Mouse (Mus musculus) liver, postnatal 0 days (tissue): Measurements from ENCODE around the gene Gm49425. TPM values are rescaled to one million over a fixed set of nuclear protein-coding genes. Genes with fewer than 3 reads are reported as not detected.

Experiments
- ATAC-seq: fragments of 200-750 bp; cut with Nextera tagmentation; 2 replicates; pipeline ENCODE4 v1.8.0; 2017; ENCODE audit warnings: mild to moderate bottlenecking, moderate library complexity
- DNase-seq: peaks from one replicate; pipeline ENCODE4 v3.0.0-alpha.2; 2016
- H3K27ac ChIP-seq: fragments of 300-500 bp; sonication (generic); 2 replicates; pipeline ENCODE4 v1.5.1; 2014; ENCODE audit warnings: antibody characterized with exemption, moderate library complexity, mild to moderate bottlenecking, low read depth
- H3K27me3 ChIP-seq: fragments of 300-500 bp; sonication (generic); 2 replicates; pipeline ENCODE4 v1.6.1; 2014; ENCODE audit warnings: low read length, control low read depth, mixed read lengths; ENCODE audit not compliant: insufficient read depth
- H3K36me3 ChIP-seq: fragments of 300-500 bp; sonication (generic); replicated peaks from 2 replicates; pipeline ENCODE4 v1.6.1; 2014; ENCODE audit warnings: mild to moderate bottlenecking, control low read depth, low read length, moderate library complexity, mixed read lengths; ENCODE audit not compliant: insufficient read depth
- H3K4me1 ChIP-seq: fragments of 300-500 bp; sonication (generic); 2 replicates; pipeline ENCODE4 v1.6.1; 2014; ENCODE audit warnings: antibody characterized with exemption, mild to moderate bottlenecking, control low read depth; ENCODE audit not compliant: insufficient read depth
- H3K4me2 ChIP-seq: fragments of 300-500 bp; sonication (generic); 2 replicates; pipeline ENCODE4 v1.6.1; 2014; ENCODE audit warnings: low read depth, mild to moderate bottlenecking, low read length, moderate library complexity, mixed read lengths
- H3K4me3 ChIP-seq: fragments of 300-500 bp; sonication (generic); 2 replicates; pipeline ENCODE4 v1.5.1; 2014; ENCODE audit warnings: low read depth, low read length
- H3K9ac ChIP-seq: fragments of 300-500 bp; sonication (generic); replicated peaks from 2 replicates; pipeline ENCODE4 v1.6.1; 2014; ENCODE audit warnings: mild to moderate bottlenecking, moderate library complexity
- H3K9me3 ChIP-seq: fragments of 300-500 bp; sonication (generic); 2 replicates; pipeline ENCODE4 v1.6.1; 2016; ENCODE audit warnings: mild to moderate bottlenecking, control low read depth, low read length, mixed read lengths
- CTCF ChIP-seq: sonication (generic); IDR thresholded peaks from 2 replicates; pipeline ENCODE4 v1.5.1; 2016; ENCODE audit warnings: antibody characterized with exemption, low read depth
- EP300 ChIP-seq: IDR thresholded peaks from 2 replicates; pipeline ENCODE4 v1.6.1; 2016; ENCODE audit warnings: antibody characterized with exemption, low read depth, mild to moderate bottlenecking
- WGBS: fragments of 180-500 bp; shearing (Covaris S2); extraction: QIAGEN DNeasy Blood & Tissue Kit; methylation state at CpG from one replicate; pipeline ENCODE4 v1.1.7; 2014; ENCODE audit not compliant: insufficient replicate concordance; 5-methylcytosine and 5-hydroxymethylcytosine counted together
- microRNA-seq: library from miRNA; unstranded; fragments of <30 nt; microRNA quantifications from one replicate; pipeline ENCODE4, GENCODE M21; 2016
- polyA plus RNA-seq: library from polyadenylated mRNA; unstranded; fragments of >200 nt; fragmentation: Nextera tagmentation; extraction: Ambion mirVana; gene quantifications from 2 replicates; pipeline ENCODE4 v1.2.1, GENCODE M21; 2015

The Gm49425 gene
- polyA plus RNA-seq, 1 experiment from 2014 or later = not detected

DNA sequence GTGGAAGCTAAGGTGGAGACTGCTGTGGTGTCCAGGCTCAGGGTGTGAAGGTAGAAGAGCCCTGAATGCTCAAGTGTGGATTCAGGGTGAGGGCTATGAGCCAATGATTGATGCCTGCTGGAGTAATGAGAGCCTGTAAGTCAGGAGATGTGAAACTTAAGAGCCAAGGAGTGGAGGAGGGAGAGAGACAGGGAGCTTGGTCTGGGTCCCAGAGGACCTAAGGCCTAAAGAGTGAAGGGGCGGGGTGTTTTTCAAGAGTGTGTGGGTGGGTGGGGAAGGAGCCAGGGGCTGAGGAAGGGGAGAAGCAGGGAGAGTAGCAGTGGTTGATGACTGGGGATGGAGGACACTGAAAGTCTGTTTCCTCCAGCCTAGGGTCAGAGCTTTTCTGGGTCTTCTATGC, 33.4 kb downstream of the Gm49425 start:
- ATAC-seq (no peak), DNase-seq (no peak)
- Histone ChIP-seq H3K27ac (no peak overlapping the region), H3K36me3 (no peaks in the 10 kb centered on the region), H3K4me2 (no peak overlapping the region), H3K9me3 (no peaks in the 10 kb centered on the region), H3K27me3 (peaks cover 10% of the 10 kb centered on the region), H3K4me1 (peaks cover 6% of the 10 kb centered on the region; the same call in 1 of the 2 replicates), H3K4me3 (no peak overlapping the region), H3K9ac (no peak overlapping the region)
- 65% methylated on average over 1 of the region's 1 CpGs for WGBS
- TF ChIP-seq EP300 (no peak), CTCF (no peak)

DNA sequence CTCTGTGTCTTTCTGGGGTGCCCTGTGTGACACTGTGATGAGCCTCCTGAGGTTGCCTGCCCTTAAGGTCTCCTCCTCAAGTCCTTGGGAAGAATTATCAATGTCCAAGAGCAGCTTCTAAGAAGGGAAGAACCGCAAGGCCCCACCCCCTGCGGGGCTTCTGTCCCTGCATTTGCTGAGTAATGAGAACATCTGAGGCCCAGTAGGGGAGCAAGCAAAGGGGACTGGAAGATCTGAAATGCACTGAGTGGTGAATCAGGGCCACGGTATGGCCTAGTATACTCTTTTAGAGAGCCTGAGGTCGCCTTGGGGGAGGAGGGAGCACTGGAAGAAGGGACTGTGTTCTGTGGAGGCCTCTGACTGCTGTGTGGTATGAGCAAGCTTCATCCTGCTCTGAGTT, 35.0 kb downstream of the Gm49425 start:
- H3K27me3 ChIP-seq = peaks cover 10% of the 10 kb centered on the region
- TF ChIP-seq EP300 (no peak), CTCF (no peak)
- ATAC-seq = no peak
- H3K4me2 ChIP-seq = no peak overlapping the region
- H3K9me3 ChIP-seq = no peaks in the 10 kb centered on the region
- no peaks in the 10 kb centered on the region for H3K36me3 ChIP-seq
- no peak for DNase-seq
- H3K9ac ChIP-seq = no peak overlapping the region
- WGBS = 31% methylated on average over 4 of the region's 4 CpGs
- H3K4me1 ChIP-seq = peaks cover 6% of the 10 kb centered on the region; the same call in 1 of the 2 replicates
- no peak overlapping the region for H3K27ac ChIP-seq
- H3K4me3 ChIP-seq = no peak overlapping the region

DNA sequence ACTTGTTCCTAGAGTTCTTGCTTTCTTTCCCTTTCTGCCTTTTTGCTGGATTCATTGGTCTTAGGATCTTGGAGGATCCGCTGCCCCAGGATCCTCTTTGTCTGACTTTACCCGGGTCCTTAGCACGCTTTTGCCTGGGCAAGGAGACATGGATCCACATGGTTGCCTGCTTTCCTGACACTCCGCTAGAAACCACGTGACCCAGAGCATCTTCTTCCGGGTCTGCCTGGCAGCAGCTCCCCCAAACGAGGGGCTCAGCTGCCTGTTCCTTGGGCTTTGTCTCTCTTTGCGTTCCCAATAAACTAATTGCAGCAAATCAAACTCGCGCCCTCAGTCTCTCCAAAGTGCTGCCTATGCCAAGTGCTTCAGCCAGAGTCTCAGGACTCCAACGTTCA, 37.4 kb downstream of the Gm49425 start:
- WGBS = 32% methylated on average over 11 of the region's 11 CpGs
- Histone ChIP-seq H3K4me1 (peaks cover 2% of the 10 kb centered on the region; the same call in 1 of the 2 replicates), H3K9ac (no peak overlapping the region), H3K4me2 (peak overlapping the region; percentile 55), H3K27me3 (peaks cover 10% of the 10 kb centered on the region), H3K27ac (no peak overlapping the region), H3K36me3 (no peaks in the 10 kb centered on the region), H3K9me3 (no peaks in the 10 kb centered on the region), H3K4me3 (no peak overlapping the region)
- TF ChIP-seq CTCF (no peak), EP300 (no peak)
- ATAC-seq = no peak
- DNase-seq = no peak

DNA sequence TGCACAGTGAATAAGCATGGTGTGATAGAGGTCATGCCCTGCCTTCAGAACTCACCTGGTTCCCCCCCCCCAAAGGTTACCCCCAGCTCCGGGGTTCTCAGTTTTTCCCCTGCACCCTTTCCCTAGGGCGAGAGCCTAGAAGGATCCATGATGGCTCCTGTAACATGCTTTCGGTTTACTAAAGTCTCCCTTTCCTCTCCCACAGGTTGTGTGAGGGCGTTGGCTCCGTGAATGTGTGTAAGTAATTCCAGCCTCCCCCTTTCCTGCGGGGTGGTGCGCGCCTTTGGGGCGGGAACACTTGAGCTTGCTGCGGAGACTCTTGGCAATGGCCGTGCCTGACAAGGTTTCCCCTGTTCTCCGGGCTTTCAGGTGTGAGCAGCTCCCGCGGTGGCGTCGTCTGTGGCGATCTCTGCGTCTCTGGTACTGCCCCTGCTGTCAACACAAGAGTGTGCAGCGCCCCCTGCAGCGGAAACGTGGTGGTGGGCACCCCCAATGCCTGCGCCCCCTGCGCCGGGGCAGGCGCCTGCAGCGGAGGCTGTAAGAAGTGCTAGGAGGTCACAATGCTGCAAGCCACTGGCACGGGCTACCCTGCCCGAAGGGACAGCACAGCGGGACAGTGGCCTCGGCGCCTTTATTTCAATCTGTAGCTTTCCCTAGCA, 37.9 kb downstream of the Gm49425 start:
- Histone ChIP-seq H3K9me3 (no peaks in the 10 kb centered on the region), H3K4me1 (no peaks in the 10 kb centered on the region), H3K36me3 (no peaks in the 10 kb centered on the region), H3K4me3 (no peak overlapping the region), H3K27ac (no peak overlapping the region), H3K27me3 (peaks cover 10% of the 10 kb centered on the region), H3K9ac (no peak overlapping the region), H3K4me2 (peak overlapping the region; percentile 55)
- 8% methylated on average over 31 of the region's 31 CpGs for WGBS
- no peak for ATAC-seq
- TF ChIP-seq EP300 (no peak), CTCF (peak; percentile 54)
- DNase-seq = peak; percentile 58

DNA sequence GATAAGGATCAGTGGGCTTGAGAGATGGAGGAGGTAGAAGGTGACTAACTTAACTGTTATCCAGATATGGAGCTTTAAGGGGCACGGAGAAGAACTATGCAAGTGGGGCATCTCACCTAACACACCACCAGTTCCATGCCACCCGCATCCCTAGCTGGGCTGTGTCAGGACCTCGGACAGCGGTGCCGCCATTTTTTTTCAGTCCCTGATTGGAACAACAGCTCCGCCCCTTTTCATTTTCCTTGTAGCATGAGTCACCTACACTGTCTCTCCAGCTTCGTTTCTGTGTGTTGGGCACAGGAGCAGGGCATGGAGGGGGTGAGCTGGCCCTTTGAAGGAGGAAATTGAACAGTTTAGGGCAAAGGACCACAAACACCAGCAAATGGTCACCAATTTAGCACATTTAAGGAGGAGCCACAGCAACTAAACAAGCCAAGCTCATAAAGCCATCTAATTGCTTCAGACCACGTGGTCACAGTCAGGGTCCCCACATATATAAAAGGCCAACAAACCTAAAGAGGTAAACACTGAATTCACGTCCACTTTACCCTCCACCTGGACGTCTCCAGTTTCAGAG, 44.0 kb downstream of the Gm49425 start, which contains the start of gene Krt86:
Gene Krt86, plus strand, starts transcription at position 527 of the 577 bp plus-strand sequence.
- H3K4me2 ChIP-seq = no peak within 1 kb of the TSS
- peak; percentile 51 for DNase-seq

DNA sequence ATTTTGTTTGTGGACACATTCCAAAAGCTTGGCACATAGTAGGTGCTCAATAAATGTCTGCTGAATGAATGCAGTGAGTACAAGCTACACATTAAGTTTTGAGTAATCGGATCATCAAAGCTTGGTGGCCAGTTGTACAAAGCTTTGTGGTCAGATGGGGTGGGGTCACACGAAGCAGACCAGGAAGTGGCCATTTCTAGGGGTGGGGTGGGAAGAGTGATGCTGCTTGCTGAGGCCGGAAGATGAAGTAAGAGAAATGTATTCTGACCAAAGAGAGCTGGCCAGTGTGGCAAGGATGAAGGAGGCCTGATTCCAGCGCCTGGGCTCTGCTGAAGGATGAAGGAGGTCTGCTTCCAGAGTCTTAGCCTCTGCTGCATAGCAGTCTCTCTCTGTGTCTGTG, 48.0 kb downstream of the Gm49425 start:
- ATAC-seq = no peak
- H3K9ac ChIP-seq = no peak overlapping the region
- H3K36me3 ChIP-seq = no peaks in the 10 kb centered on the region
- H3K4me1 ChIP-seq = no peaks in the 10 kb centered on the region
- no peaks in the 10 kb centered on the region for H3K27me3 ChIP-seq
- no peaks in the 10 kb centered on the region for H3K9me3 ChIP-seq
- 46% methylated on average over 4 of the region's 4 CpGs for WGBS
- H3K4me3 ChIP-seq = no peak overlapping the region
- no peak for DNase-seq
- no peak overlapping the region for H3K27ac ChIP-seq
- TF ChIP-seq EP300 (no peak), CTCF (no peak)
- no peak overlapping the region for H3K4me2 ChIP-seq

More for the DNA sequence above, 44.0 kb downstream of the Gm49425 start, which contains the start of gene Krt86:
- H3K4me3 ChIP-seq = no peak within 1 kb of the TSS
- no peaks in the 10 kb centered on the region for H3K27me3 ChIP-seq
- TF ChIP-seq CTCF (no peak), EP300 (no peak)
- H3K9me3 ChIP-seq = no peaks in the 10 kb centered on the region
- WGBS = 20% methylated on average over 10 of the region's 10 CpGs
- no peaks in the 10 kb centered on the region for H3K36me3 ChIP-seq
- ATAC-seq = no peak
- no peaks in the 10 kb centered on the region for H3K4me1 ChIP-seq
- H3K27ac ChIP-seq = no peak within 1 kb of the TSS
- no peak within 1 kb of the TSS for H3K9ac ChIP-seq

Small RNA genes within 50 kb of the gene (microRNA-seq; reads per million reads assigned to microRNA genes)
- not detected for gene Gm44393

Other genes with a start within 250 kb of the Gm49425 start
- gene Atg101, start 233.0 kb downstream of the Gm49425 start, polyA plus RNA-seq = 33.8 and 34.4 TPM in 2 replicates
- gene 6030408B16Rik, start 224.0 kb downstream of the Gm49425 start, polyA plus RNA-seq = 0.36 and 0.45 TPM in 2 replicates
- gene Krt80, start 147.1 kb downstream of the Gm49425 start, polyA plus RNA-seq = 0.31 and 0.38 TPM in 2 replicates
- gene Krt7, start 106.2 kb downstream of the Gm49425 start, polyA plus RNA-seq = 2.3 and 2.4 TPM in 2 replicates
- gene Krt87, start 78.5 kb downstream of the Gm49425 start, polyA plus RNA-seq = not detected in 2 replicates
- not detected in 2 replicates for gene Krt88, start 69.5 kb downstream of the Gm49425 start, polyA plus RNA-seq
- not detected in 2 replicates for gene Krt81, start 53.5 kb downstream of the Gm49425 start, polyA plus RNA-seq
- gene Krt86, start 43.8 kb downstream of the Gm49425 start, polyA plus RNA-seq = not detected in 2 replicates
- 0.33 and 0.58 TPM in 2 replicates for gene Krt83, start 25.7 kb downstream of the Gm49425 start, polyA plus RNA-seq
- gene Krt84, start 15.6 kb upstream of the Gm49425 start, polyA plus RNA-seq = not detected in 2 replicates
- not detected in 2 replicates for gene Krt82, start 33.4 kb upstream of the Gm49425 start, polyA plus RNA-seq
- not detected in 2 replicates for gene Krt90, start 45.7 kb upstream of the Gm49425 start, polyA plus RNA-seq
- gene Krt75, start 56.6 kb upstream of the Gm49425 start, polyA plus RNA-seq = not detected in 2 replicates
- gene Gm5414, start 110.9 kb upstream of the Gm49425 start, polyA plus RNA-seq = not detected in 2 replicates
- gene Gm5478, start 130.1 kb upstream of the Gm49425 start, polyA plus RNA-seq = not detected in 2 replicates
- not detected in 2 replicates for gene Krt6b, start 163.0 kb upstream of the Gm49425 start, polyA plus RNA-seq
- not detected in 2 replicates for gene Krt6a, start 177.0 kb upstream of the Gm49425 start, polyA plus RNA-seq
- gene Krt5, start 195.6 kb upstream of the Gm49425 start, polyA plus RNA-seq = not detected in 2 replicates
- not detected in 2 replicates for gene Krt71, start 225.8 kb upstream of the Gm49425 start, polyA plus RNA-seq